Mouse (Mus musculus) ES-Bruce4 (cell line): ENCODE measurements around the gene Lhpp. TPM values are rescaled to one million over a fixed set of nuclear protein-coding genes. Genes with fewer than 3 reads are reported as not detected.
A peak's percentile ranks its signal among the peaks of the same experiment; 100 is the strongest.

Experiments
- H3K27ac ChIP-seq: 2 replicates; pipeline ENCODE4 v1.5.1; 2012; ENCODE audit warnings: low read length, inconsistent platforms; ENCODE audit not compliant: insufficient read depth
- H3K27me3 ChIP-seq: 2 replicates; pipeline ENCODE4 v1.6.1; 2012; ENCODE audit warnings: mild to moderate bottlenecking, low read length, inconsistent platforms; ENCODE audit not compliant: control insufficient read depth, poor library complexity, insufficient read depth, severe bottlenecking
- H3K36me3 ChIP-seq: 2 replicates; pipeline ENCODE4 v1.6.1; 2012; ENCODE audit warnings: inconsistent platforms, mild to moderate bottlenecking, low read length, moderate library complexity; ENCODE audit not compliant: control insufficient read depth, poor library complexity, insufficient read depth, severe bottlenecking
- H3K4me1 ChIP-seq: one replicate; pipeline ENCODE4 v1.8.1; 2011; ENCODE audit warnings: low read length; ENCODE audit not compliant: control insufficient read depth, insufficient read depth
- H3K4me3 ChIP-seq: 2 replicates; pipeline ENCODE4 v1.5.1; 2011; ENCODE audit warnings: low read depth, mild to moderate bottlenecking, low read length
- H3K9ac ChIP-seq: 2 replicates; pipeline ENCODE4 v1.6.1; 2012; ENCODE audit warnings: low read depth, mild to moderate bottlenecking, inconsistent platforms; ENCODE audit not compliant: poor library complexity, severe bottlenecking
- H3K9me3 ChIP-seq: replicated peaks from 2 replicates; pipeline ENCODE4 v1.6.1; 2012; ENCODE audit warnings: mild to moderate bottlenecking, low read length, inconsistent platforms; ENCODE audit not compliant: control insufficient read depth, poor library complexity, insufficient read depth, severe bottlenecking
- CTCF ChIP-seq: IDR thresholded peaks from one replicate; pipeline ENCODE4 v1.8.1; 2011; ENCODE audit warnings: low read depth, low read length
- EP300 ChIP-seq: IDR thresholded peaks from 2 replicates; pipeline ENCODE4 v1.6.1; 2011; ENCODE audit warnings: low read depth, low read length; ENCODE audit not compliant: insufficient read depth
- POLR2A ChIP-seq: IDR thresholded peaks from one replicate; pipeline ENCODE4 v1.8.1; 2011; ENCODE audit warnings: low read length; ENCODE audit not compliant: insufficient read depth
- polyA plus RNA-seq: library from polyadenylated mRNA; stranded (reverse); fragments of >200 nt; gene quantifications from 2 replicates; pipeline ENCODE4 v1.2.4, GENCODE M21; 2011; ENCODE audit warnings: low read depth; ENCODE audit not compliant: missing spikeins, insufficient read depth, insufficient read length

The Lhpp gene
- polyA plus RNA-seq, 1 experiment, result 5.6 TPM

GRCm38 (mm10) chr7:132600926-132601325, 9.5 kb upstream of the Lhpp start:
- no peak overlapping the region for H3K9ac ChIP-seq
- no peak overlapping the region for H3K4me3 ChIP-seq

GRCm38 (mm10) chr7:132604720-132605119, 5.7 kb upstream of the Lhpp start:
- Histone ChIP-seq H3K4me1 (no peaks in the 10 kb centered on the region), H3K27ac (no peak overlapping the region), H3K36me3 (no peaks in the 10 kb centered on the region), H3K9me3 (no peaks in the 10 kb centered on the region), H3K27me3 (peaks cover 4% of the 10 kb centered on the region), H3K4me3 (no peak overlapping the region), H3K9ac (no peak overlapping the region)
- TF ChIP-seq EP300 (no peak), POLR2A (no peak), CTCF (no peak)

More at GRCm38 (mm10) chr7:132600926-132601325, 9.5 kb upstream of the Lhpp start:
- Histone ChIP-seq H3K4me1 (no peaks in the 10 kb centered on the region), H3K27me3 (peaks cover 27% of the 10 kb centered on the region), H3K36me3 (no peaks in the 10 kb centered on the region), H3K9me3 (no peaks in the 10 kb centered on the region), H3K27ac (no peak overlapping the region)
- TF ChIP-seq POLR2A (no peak), EP300 (0 out of 2 replicates have a peak, but pooled peaks have one; percentile 30), CTCF (no peak)

GRCm38 (mm10) chr7:132605689-132606088, 4.7 kb upstream of the Lhpp start:
- Histone ChIP-seq H3K4me3 (no peak overlapping the region), H3K27ac (no peak overlapping the region), H3K4me1 (no peaks in the 10 kb centered on the region), H3K36me3 (no peaks in the 10 kb centered on the region), H3K9ac (no peak overlapping the region), H3K27me3 (peaks cover 4% of the 10 kb centered on the region), H3K9me3 (no peaks in the 10 kb centered on the region)
- TF ChIP-seq EP300 (no peak), CTCF (no peak), POLR2A (no peak)

GRCm38 (mm10) chr7:132608316-132609020, 2.0 kb upstream of the Lhpp start:
- no peak overlapping the region for H3K27ac ChIP-seq
- H3K9ac ChIP-seq, result no peak overlapping the region
- peaks cover 2% of the 10 kb centered on the region for H3K27me3 ChIP-seq
- no peaks in the 10 kb centered on the region for H3K9me3 ChIP-seq
- H3K4me3 ChIP-seq, result no peak overlapping the region
- TF ChIP-seq CTCF, result no peak
- no peak for TF ChIP-seq POLR2A
- no peak for TF ChIP-seq EP300
- H3K4me1 ChIP-seq, result no peaks in the 10 kb centered on the region
- H3K36me3 ChIP-seq, result no peaks in the 10 kb centered on the region

GRCm38 (mm10) chr7:132611530-132611929, 1.1 kb downstream of the Lhpp start:
- Histone ChIP-seq H3K4me3 (no peak overlapping the region), H3K9me3 (no peaks in the 10 kb centered on the region), H3K27me3 (no peaks in the 10 kb centered on the region), H3K27ac (no peak overlapping the region), H3K4me1 (peaks cover 5% of the 10 kb centered on the region), H3K36me3 (no peaks in the 10 kb centered on the region), H3K9ac (no peak overlapping the region)
- TF ChIP-seq CTCF, result no peak
- no peak for TF ChIP-seq POLR2A
- no peak for TF ChIP-seq EP300

- TF ChIP-seq EP300 (peak; percentile 74), POLR2A (no peak)
- H3K9ac ChIP-seq, result no peak overlapping the region
- peaks cover 8% of the 10 kb centered on the region for H3K4me1 ChIP-seq
- no peaks in the 10 kb centered on the region for H3K9me3 ChIP-seq
- H3K27me3 ChIP-seq, result no peaks in the 10 kb centered on the region
- no peak overlapping the region for H3K27ac ChIP-seq
- H3K36me3 ChIP-seq, result no peaks in the 10 kb centered on the region
- H3K4me3 ChIP-seq, result no peak overlapping the region
Measured at GRCm38 (mm10) chr7:132615346-132615745, 4.9 kb downstream of the Lhpp start.
